Mouse (Mus musculus): Measurements from ENCODE around the gene Marveld2. TPM values are rescaled to one million over a fixed set of nuclear protein-coding genes. Genes with fewer than 3 reads are reported as not detected.
A peak's percentile ranks its signal among the peaks of the same experiment; 100 is the strongest.

The Marveld2 gene
- polyA plus RNA-seq, 1 experiment from 2014 or later: 3.6 TPM

DNA sequence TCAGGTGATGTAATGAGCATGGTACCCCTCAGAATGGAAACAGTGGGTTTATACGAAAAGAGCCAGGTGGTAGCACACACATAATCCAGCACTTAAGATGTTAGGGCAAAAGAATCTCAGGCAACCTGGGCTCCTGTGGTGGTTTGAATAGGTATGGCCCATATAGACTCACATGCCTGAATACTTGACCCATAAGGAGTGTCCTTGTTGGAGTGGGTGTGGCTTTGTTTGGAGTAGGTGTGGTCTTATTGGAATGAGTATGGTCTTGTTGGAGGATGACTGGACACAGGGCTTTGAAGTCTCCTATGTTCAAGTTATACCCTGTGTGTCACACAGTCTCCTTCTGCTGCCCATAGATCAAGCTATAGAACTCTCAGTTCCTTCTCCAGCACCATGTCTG is 48.4 kb downstream of the Marveld2 start:
- Histone ChIP-seq H3K4me3 (no peak overlapping the region), H3K27me3 (replicated peaks) (no peaks in the 10 kb centered on the region), H3K9ac (no peak overlapping the region), H3K9me3 (replicated peaks) (no peaks in the 10 kb centered on the region), H3K27ac (ENCODE audit: poor library complexity, severe bottlenecking) (no peak overlapping the region), H3K36me3 (no peaks in the 10 kb centered on the region), H3K4me1 (replicated peaks) (no peaks in the 10 kb centered on the region), H3K4me2 (no peak overlapping the region)
- ATAC-seq (ENCODE audit: insufficient number of reproducible peaks, low FRiP score): no peak
- 94% methylated on average over 1 of the region's 1 CpGs for WGBS

DNA sequence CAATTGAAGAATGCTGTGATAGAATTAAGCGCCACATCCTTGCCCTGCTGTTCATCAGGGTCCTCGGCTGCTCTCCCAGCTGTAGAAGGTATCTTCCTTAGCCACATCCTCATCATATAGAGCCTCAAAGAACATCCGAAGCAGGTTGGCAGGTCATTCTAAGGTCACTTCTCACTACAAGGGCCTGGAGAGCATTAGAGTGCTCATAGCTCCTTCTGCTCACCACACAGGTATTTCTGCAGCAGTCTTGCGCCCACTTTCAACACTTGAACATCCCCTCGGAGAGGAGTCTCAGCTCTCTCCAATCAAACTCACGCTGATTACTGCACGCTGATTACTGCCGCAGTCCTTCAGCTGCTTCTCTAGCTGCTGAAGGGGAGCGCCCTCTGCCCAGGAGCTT is 57.3 kb downstream of the Marveld2 start:
- Histone ChIP-seq H3K9ac (no peak overlapping the region), H3K4me2 (no peak overlapping the region), H3K9me3 (replicated peaks) (no peaks in the 10 kb centered on the region), H3K27ac (ENCODE audit: poor library complexity, severe bottlenecking) (no peak overlapping the region), H3K4me3 (no peak overlapping the region), H3K36me3 (no peaks in the 10 kb centered on the region), H3K4me1 (replicated peaks) (no peaks in the 10 kb centered on the region), H3K27me3 (replicated peaks) (peaks cover 8% of the 10 kb centered on the region; the same call in 1 of the 2 replicates)
- WGBS: 59% methylated on average over 9 of the region's 9 CpGs
- ATAC-seq (ENCODE audit: insufficient number of reproducible peaks, low FRiP score): no peak

DNA sequence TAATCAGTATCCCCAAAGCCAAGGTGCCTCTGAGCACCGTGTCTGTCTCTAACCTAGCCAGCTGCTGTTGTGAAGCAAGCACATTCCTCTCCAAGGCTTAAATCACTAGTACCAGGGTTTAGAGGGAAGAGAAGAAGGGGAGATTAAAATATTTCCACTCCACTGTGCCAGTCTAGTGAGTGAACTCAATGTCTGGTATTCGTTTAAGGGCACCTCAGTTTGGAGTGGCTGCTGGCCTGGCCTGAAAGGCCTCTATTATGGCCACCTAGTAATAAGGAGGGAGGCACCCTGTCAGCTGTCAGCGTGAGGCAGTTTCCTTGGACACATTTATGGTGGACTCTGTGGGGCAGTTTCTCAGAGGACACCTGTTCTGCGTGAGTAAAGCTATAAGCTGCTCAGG is 59.8 kb downstream of the Marveld2 start:
- no peak overlapping the region for H3K9ac ChIP-seq
- H3K4me3 ChIP-seq: no peak overlapping the region
- H3K9me3 ChIP-seq (replicated peaks): no peaks in the 10 kb centered on the region
- no peak for ATAC-seq (ENCODE audit: insufficient number of reproducible peaks, low FRiP score)
- no peaks in the 10 kb centered on the region for H3K36me3 ChIP-seq
- H3K27me3 ChIP-seq (replicated peaks): peaks cover 21% of the 10 kb centered on the region
- H3K27ac ChIP-seq (ENCODE audit: poor library complexity, severe bottlenecking): no peak overlapping the region
- 62% methylated on average over 4 of the region's 4 CpGs for WGBS
- H3K4me2 ChIP-seq: no peak overlapping the region
- H3K4me1 ChIP-seq (replicated peaks): peaks cover 7% of the 10 kb centered on the region

DNA sequence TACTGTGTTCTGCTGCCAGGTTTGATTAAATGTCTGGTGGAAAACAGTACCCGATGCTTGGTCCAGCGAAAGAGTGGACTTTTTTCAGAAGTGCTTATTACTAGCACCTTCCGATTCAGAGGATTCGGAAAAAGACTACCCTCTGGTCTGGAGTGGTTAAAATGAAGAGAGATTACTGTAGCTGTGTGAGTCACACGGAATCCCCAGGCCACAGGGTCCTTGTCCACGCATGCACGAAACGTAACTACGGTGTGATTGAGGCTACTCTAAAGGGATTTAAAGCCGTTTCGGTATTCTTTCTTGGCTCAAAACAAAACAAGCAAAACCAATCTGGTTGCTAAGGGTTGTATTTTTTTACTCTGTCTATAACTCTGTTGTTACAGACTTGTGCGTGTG is 63.7 kb downstream of the Marveld2 start:
- Histone ChIP-seq H3K9me3 (replicated peaks) (no peaks in the 10 kb centered on the region), H3K27ac (ENCODE audit: poor library complexity, severe bottlenecking) (no peak overlapping the region), H3K4me2 (peak overlapping the region; percentile 100), H3K36me3 (no peaks in the 10 kb centered on the region), H3K4me1 (replicated peaks) (peaks cover 14% of the 10 kb centered on the region), H3K27me3 (replicated peaks) (peaks cover 51% of the 10 kb centered on the region), H3K4me3 (peak overlapping the region; percentile 89), H3K9ac (peak overlapping the region; percentile 80; the same call in 1 of the 2 replicates)
- 6% methylated on average over 12 of the region's 12 CpGs for WGBS
- no peak for ATAC-seq (ENCODE audit: insufficient number of reproducible peaks, low FRiP score)

DNA sequence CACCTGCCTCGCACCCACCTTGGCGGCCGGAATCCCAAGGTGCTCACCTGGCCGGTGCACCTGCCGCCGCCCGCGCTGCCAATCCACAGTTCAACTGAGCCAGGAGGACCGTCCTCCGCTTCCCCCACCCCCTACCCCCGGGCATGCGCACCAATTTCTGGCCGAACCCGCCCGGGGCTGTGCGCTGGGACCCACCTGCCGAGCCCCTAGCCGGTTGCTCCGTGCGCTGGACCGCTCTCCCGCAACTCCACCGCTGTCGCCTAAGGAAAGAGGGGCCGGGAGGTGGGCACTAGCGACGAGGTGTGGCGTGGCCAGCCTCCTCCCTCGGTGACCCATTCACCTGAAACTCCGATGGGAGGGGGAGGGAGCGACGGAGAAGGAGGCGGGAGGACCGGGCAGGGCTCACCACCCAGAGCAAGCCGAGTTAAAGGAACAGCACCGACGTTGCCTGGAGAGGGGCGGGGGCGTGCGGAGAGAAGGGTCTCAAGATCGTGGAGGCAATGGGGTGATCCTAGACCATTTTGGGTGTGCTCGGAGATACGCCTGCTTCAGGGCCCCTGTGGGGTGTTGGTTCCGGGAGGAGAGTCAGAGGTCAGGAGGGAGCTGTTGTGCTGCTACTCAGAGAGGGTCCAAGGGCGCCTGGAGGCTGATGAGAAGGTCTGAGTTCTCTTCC is 64.3 kb downstream of the Marveld2 start, which contains the start of gene Ocln:
Gene Ocln (minus strand): TSS at position 350 of the 673 bp plus-strand sequence.
- peak within 1 kb of the TSS; percentile 80 for H3K9ac ChIP-seq
- H3K4me2 ChIP-seq: peak within 1 kb of the TSS; percentile 100
- no peak within 1 kb of the TSS for H3K27ac ChIP-seq (ENCODE audit: poor library complexity, severe bottlenecking)
- H3K36me3 ChIP-seq: no peaks in the 10 kb centered on the region
- WGBS: 1% methylated on average over 45 of the region's 45 CpGs
- H3K27me3 ChIP-seq (replicated peaks): peaks cover 51% of the 10 kb centered on the region
- peaks cover 14% of the 10 kb centered on the region for H3K4me1 ChIP-seq (replicated peaks)
- no peaks in the 10 kb centered on the region for H3K9me3 ChIP-seq (replicated peaks)
- peak; percentile 55 for ATAC-seq (ENCODE audit: insufficient number of reproducible peaks, low FRiP score)
- H3K4me3 ChIP-seq: peak within 1 kb of the TSS; percentile 89

DNA sequence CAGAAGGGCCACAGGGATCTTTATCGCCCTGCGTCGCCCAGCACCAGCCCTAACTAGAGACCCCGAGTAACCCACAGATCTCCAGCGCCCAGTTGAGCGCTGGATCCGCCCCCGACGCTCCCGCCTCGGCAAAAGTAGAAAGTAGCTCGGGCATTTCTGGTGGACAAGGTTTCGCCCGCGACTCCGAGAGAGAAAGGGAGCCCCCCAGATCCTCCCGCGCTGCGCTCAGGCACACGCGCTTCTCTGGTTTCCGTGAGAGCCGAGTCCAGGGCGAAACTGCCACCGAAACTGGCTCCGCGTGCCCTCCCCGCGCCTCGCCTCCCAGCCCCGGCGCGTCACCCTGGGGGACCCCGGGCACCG is 64.8 kb downstream of the Marveld2 start:
- Histone ChIP-seq H3K4me1 (replicated peaks) (peaks cover 14% of the 10 kb centered on the region), H3K27me3 (replicated peaks) (peaks cover 51% of the 10 kb centered on the region), H3K4me3 (peak overlapping the region; percentile 89), H3K9me3 (replicated peaks) (no peaks in the 10 kb centered on the region), H3K9ac (peak overlapping the region; percentile 80), H3K4me2 (peak overlapping the region; percentile 100), H3K27ac (ENCODE audit: poor library complexity, severe bottlenecking) (no peak overlapping the region), H3K36me3 (no peaks in the 10 kb centered on the region)
- ATAC-seq (ENCODE audit: insufficient number of reproducible peaks, low FRiP score): no peak
- WGBS: under 1% methylated on average over 35 of the region's 35 CpGs

DNA sequence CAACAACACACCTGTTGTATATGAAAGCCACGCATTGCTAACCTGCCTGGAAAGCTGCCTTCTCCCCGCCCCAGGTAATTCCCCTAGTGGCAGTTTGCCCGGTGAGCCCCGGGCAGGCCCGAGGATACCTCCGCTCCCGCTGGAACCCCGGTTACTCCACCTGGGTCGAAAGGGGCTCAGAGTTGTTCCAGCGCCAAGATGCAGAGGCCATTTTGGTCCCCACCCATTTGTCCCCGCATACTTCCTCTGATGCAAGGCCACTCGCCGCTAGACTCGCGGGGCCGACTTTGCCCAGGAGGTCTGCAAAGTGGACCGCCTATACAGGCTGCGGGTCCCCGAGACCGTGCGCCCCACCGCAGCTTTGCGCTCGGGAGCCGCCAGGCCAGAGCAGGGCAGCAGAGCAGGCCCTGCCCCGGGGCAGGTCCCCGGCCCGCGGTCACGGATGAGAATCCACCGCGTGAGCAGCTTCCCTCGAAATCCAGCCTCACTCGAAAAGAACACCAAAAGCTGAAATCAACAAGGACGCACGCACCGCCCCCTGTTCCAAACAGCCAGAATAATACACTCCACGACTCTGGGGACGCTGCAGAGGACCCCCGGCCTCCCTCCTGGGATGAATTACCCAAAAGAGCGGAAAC is 65.3 kb downstream of the Marveld2 start:
- Histone ChIP-seq H3K9me3 (replicated peaks) (no peaks in the 10 kb centered on the region), H3K27ac (ENCODE audit: poor library complexity, severe bottlenecking) (no peak overlapping the region), H3K4me2 (peak overlapping the region; percentile 100), H3K4me3 (peak overlapping the region; percentile 89), H3K27me3 (replicated peaks) (peaks cover 51% of the 10 kb centered on the region), H3K9ac (peak overlapping the region; percentile 80), H3K4me1 (replicated peaks) (peaks cover 14% of the 10 kb centered on the region), H3K36me3 (no peaks in the 10 kb centered on the region)
- ATAC-seq (ENCODE audit: insufficient number of reproducible peaks, low FRiP score): no peak
- WGBS: under 1% methylated on average over 41 of the region's 41 CpGs

DNA sequence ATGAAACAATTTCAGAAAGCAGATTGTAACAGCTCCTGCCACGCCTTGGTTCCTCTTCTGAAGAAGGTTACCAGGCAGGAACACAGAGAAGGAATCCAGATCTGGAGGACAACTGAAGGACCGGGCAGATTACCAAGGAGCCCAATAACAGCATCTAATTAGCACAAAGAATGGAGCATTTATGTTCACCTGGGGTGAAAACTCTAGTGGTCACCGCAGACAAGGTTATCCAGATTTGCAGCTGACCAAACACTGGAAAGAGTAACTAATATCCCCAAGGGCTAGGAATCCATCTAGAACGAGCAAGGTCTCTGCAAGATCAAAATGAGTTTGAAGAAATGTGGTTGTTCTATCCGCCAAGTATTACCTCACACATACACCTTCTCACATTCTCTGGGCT is 69.5 kb downstream of the Marveld2 start:
- Histone ChIP-seq H3K9me3 (replicated peaks) (no peaks in the 10 kb centered on the region), H3K9ac (no peak overlapping the region), H3K27me3 (replicated peaks) (peaks cover 33% of the 10 kb centered on the region), H3K27ac (ENCODE audit: poor library complexity, severe bottlenecking) (no peak overlapping the region), H3K4me1 (replicated peaks) (peaks cover 9% of the 10 kb centered on the region), H3K36me3 (no peaks in the 10 kb centered on the region), H3K4me3 (no peak overlapping the region), H3K4me2 (no peak overlapping the region)
- 77% methylated on average over 5 of the region's 5 CpGs for WGBS
- no peak for ATAC-seq (ENCODE audit: insufficient number of reproducible peaks, low FRiP score)

Other genes with a start within 250 kb of the Marveld2 start
- not detected in 2 replicates for gene Naip1, start 164.1 kb downstream of the Marveld2 start, polyA plus RNA-seq (2016; fragmentation: Nextera tagmentation; extraction: Ambion mirVana)
- 53.3 and 56.2 TPM in 2 replicates for gene Gtf2h2, start 124.4 kb downstream of the Marveld2 start, polyA plus RNA-seq (2016; fragmentation: Nextera tagmentation; extraction: Ambion mirVana)
- 1.5 and 1.6 TPM in 2 replicates for gene Ocln, start 64.3 kb downstream of the Marveld2 start, polyA plus RNA-seq (2016; fragmentation: Nextera tagmentation; extraction: Ambion mirVana)
- gene Ak6, start 34.0 kb upstream of the Marveld2 start, polyA plus RNA-seq (2016; fragmentation: Nextera tagmentation; extraction: Ambion mirVana): 216 and 219 TPM in 2 replicates
- gene Rad17, start 34.1 kb upstream of the Marveld2 start, polyA plus RNA-seq (2016; fragmentation: Nextera tagmentation; extraction: Ambion mirVana): 27.3 and 28.7 TPM in 2 replicates
- gene Taf9, start 34.6 kb upstream of the Marveld2 start, polyA plus RNA-seq (2016; fragmentation: Nextera tagmentation; extraction: Ambion mirVana): 9.7 and 11.3 TPM in 2 replicates
- gene Ccdc125, start 52.7 kb upstream of the Marveld2 start, polyA plus RNA-seq (2016; fragmentation: Nextera tagmentation; extraction: Ambion mirVana): 4.6 and 4.8 TPM in 2 replicates
- 76.6 and 77.0 TPM in 2 replicates for gene Cdk7, start 114.0 kb upstream of the Marveld2 start, polyA plus RNA-seq (2016; fragmentation: Nextera tagmentation; extraction: Ambion mirVana)
- gene Mrps36, start 127.7 kb upstream of the Marveld2 start, polyA plus RNA-seq (2016; fragmentation: Nextera tagmentation; extraction: Ambion mirVana): 256 TPM in 2 replicates
- gene Cenph, start 158.9 kb upstream of the Marveld2 start, polyA plus RNA-seq (2016; fragmentation: Nextera tagmentation; extraction: Ambion mirVana): 21.8 and 24.0 TPM in 2 replicates
- gene Ccnb1, start 169.6 kb upstream of the Marveld2 start, polyA plus RNA-seq (2016; fragmentation: Nextera tagmentation; extraction: Ambion mirVana): 214 and 218 TPM in 2 replicates
- 43.1 and 44.8 TPM in 2 replicates for gene Slc30a5, start 216.5 kb upstream of the Marveld2 start, polyA plus RNA-seq (2016; fragmentation: Nextera tagmentation; extraction: Ambion mirVana)